Mouse (Mus musculus): ENCODE results near the gene Twf1.

Twf1 gene

GRCm38 (mm10) chr15:94589219-94590075, at the start of gene Twf1:
TSS of gene Twf1 (minus strand) at chr15:94589889.
- peak; percentile 99 for DNase-seq

- peak; percentile 42 for DNase-seq
Measured at GRCm38 (mm10) chr15:94639126-94639525, 49.4 kb upstream of the Twf1 start.

DNA sequence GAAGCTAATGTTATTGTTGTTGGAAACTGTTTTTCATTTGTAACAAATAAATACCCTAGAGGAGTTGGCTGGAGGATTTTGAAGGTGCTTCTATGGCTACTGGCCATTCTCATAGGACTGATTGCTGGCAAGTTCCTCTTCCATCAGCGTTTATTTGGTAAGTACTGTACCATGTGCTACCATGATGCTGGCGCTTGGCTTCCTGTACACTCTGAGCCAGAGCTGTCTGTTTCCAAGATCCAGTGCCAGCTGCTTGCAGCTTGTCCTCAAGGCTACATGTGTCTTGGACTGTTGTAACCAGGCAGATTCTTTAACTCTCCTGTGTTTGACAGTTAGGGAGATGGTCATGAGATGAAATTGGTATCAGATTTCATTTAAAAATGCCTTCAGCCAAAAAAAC, 48.5 kb upstream of the Twf1 start:
- no peak for DNase-seq

DNA sequence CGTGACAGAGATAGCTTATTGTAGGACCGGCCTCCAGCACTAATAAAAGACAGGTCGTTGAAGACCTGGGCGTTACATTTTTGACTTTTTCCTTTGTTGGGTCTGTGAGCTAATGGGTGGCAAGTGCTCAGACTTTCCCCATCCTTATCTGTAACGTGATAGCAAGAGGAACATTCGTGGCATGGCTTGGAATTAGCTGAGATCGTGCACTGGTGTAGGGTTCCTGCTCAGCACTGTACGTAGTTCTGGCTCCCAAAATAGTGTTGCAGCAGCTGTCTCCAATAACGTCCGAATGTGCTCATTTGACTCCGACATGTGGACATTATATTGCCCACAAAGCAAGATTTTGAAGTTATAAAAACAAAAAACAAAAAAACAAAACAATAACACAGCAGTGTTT, 44.8 kb upstream of the Twf1 start:
- no peak for DNase-seq

DNA sequence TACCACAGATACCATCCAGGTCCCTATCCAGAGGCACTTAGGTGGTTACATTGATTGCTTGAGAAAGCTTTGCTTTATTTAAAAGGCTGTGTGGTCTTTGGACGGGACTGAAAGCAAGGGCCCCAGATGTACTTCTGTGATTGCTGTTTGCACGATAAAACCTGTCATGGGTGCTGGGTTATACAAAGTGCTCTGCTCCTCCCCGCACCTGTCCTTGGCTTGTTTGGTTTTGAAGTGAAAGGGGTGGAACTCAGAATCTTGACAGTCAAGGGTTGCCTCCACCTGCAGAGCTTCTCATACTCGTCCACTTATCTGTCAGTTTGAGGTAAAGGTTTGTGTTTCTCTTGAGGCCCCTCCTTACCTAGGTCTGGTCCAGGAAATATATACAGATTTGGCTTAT, 40.9 kb upstream of the Twf1 start:
- no peak for DNase-seq

DNA sequence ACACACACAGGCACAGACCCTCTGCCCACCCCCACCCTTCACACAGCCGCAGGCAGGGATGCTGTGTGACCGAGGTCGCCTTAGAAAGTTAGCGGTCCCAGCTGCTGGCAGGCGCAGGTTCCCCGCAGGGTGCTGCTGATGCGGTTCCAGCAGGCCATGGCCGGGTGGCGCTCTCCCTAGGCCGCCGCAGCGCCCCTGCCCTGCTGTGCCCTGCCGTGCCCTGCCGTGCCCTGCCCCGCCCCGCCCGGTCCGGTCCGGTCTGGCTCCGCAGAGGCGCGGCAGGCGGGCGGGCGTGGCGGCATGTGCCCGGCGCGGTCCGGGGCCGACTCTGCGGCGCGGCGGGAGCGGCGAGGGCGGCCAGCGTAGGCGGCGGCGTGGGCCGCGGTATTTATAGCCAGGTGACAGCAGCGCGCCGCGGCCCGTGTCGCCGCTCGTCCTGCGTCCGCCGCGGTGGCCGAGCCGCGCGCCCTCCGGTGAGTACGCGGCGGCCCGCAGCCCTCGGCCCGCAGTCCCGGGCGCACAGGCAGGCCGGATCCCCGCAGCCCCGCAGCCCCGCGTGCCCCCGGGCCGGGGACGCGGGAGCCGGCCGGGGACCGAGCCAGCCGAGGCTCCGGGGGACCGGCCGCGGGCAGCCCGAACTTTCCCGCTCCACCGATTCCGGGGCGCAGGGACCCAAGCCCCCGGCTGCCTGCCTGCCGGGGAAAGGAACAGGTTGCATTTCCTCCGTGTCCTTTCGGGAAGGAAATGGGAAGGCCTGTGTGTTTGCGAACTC, 39.3 kb upstream of the Twf1 start, which contains the start of gene Tmem117:
Gene Tmem117 (plus strand): TSS at position 403 of the 772 bp plus-strand sequence.
- DNase-seq, result peak; percentile 74

DNA sequence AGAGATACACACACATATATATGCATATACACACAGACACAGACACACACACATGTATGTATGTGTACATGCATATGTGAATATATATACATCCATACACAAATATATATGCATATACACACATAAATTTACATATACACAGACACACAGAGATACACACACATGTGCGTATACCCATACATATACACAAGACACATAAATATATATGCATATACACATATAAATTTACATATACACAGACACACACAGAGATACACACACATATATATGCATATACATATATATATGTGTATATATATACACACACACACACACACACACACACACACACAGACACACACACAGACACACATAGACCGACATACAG, 38.8 kb upstream of the Twf1 start:
- DNase-seq, result no peak

GRCm38 (mm10) chr15:94620909-94621308, 31.2 kb upstream of the Twf1 start:
- no peak for DNase-seq

DNA sequence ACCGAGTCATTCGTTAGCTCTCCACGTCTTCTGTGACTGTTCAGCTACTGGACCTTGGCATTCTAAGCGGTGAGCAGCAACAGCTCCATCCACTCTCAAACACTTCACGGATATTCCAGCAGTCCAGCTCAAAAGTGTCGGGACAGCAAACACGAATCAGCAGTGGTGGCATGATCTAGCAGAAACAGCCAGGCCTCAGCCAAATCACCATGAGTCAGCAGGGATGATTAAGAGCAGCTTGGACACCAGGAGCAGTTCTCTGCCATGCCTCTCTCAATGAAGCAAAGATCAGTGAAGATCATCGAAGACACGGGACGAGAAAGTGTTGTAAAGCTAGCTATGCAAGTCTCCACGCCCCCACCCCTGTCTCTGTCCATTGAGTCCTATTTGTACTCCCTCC, 26.3 kb upstream of the Twf1 start:
- no peak for DNase-seq

- no peak for DNase-seq
Measured at GRCm38 (mm10) chr15:94607768-94608167, 18.1 kb upstream of the Twf1 start.

DNA sequence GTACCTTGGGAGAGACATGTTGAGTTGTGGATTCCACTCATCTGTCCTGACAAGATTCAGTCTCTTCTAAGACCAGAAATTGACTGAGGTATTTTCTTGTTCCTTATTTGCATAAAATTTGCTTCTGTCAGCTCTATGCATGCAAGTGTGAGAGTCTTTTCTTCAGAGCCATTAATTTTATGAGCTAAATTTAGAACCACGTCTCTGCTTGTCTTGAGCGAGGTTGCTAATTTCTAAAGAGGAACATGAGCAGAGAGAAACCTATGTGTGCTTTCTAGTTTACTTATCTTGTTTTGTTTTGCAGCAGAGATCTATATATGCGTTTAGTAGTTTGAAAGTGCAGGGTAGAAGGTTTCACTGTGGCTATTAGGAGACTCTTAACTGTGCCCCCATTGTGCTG, 12.8 kb upstream of the Twf1 start:
- DNase-seq, result no peak

DNA sequence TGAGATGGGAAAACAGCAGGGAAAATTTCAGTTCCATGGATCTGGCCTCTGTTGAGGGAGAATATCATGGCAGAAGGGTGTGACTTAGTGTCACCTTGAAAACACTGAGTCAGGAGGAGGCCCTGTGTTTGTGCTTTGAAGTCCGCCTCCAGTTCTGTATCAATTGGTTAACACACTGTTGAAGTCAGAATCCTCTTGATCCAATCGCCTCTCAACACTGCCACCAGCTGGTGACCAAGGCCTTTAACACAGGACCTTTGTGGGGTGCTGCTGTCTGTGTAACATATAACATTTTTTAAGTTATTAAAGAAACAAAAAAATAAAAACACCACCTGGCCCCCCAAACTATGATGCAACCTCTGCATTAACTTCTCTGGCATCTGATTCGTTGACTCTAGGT, 11.7 kb upstream of the Twf1 start:
- peak; percentile 68 for DNase-seq

DNA sequence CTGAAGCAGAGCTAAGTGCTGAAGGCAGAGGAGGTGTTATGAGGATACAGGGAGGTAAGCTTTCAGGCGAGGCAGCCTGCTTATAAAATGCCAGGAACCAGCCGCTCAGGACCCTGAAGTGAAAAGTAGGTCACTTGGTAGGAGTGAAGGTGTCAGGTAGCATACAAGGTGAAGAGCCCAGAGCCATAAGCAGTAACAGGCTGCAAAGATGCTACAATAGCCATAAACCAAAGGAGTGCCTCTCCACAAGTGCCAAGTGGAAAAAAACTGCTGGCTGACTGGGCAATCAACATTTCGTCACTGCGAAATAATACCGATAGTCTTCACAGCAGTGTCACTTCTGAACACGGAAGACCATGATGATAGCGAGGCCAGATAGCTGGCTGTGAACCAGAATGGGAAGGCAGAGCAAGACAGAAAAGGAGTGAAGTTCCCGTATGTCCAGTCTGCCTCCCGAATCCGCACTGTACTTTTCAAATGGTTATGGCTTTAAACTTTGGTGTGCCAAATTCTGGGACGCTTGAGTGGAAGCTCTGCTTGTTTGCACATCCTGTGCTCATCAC, 10.5 kb upstream of the Twf1 start:
- DNase-seq, result no peak

- DNase-seq, result peak; percentile 65
Measured at GRCm38 (mm10) chr15:94593586-94593985, 3.9 kb upstream of the Twf1 start.

DNA sequence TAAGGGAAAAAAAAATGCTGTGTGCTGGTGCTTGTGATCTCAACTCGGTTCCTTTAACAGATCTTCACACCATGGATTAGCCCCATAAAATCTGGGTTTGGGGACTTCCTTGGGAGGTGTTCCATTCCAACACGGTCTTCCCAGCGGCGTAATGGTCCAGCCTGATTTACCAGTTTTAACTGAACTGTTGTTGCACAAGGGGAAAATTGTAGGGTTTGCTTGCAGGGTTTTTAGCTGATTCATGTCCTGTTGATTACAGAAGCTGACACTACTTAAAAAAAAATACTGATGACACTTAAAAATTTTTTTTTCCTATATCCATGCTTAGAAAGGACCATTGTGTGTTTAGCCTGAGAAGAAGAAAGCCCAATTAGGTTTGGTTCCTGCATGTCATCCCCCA, 1.7 kb upstream of the Twf1 start:
- DNase-seq, result no peak

- DNase-seq, result no peak
Measured at GRCm38 (mm10) chr15:94590083-94590482, 394 bp upstream of the Twf1 start.

- no peak for DNase-seq
Measured at GRCm38 (mm10) chr15:94587826-94588715, 1.6 kb downstream of the Twf1 start.

- DNase-seq, result no peak
Measured at GRCm38 (mm10) chr15:94584738-94585137, 5.0 kb downstream of the Twf1 start.

GRCm38 (mm10) chr15:94583153-94583552, 6.5 kb downstream of the Twf1 start:
- DNase-seq, result no peak

DNA sequence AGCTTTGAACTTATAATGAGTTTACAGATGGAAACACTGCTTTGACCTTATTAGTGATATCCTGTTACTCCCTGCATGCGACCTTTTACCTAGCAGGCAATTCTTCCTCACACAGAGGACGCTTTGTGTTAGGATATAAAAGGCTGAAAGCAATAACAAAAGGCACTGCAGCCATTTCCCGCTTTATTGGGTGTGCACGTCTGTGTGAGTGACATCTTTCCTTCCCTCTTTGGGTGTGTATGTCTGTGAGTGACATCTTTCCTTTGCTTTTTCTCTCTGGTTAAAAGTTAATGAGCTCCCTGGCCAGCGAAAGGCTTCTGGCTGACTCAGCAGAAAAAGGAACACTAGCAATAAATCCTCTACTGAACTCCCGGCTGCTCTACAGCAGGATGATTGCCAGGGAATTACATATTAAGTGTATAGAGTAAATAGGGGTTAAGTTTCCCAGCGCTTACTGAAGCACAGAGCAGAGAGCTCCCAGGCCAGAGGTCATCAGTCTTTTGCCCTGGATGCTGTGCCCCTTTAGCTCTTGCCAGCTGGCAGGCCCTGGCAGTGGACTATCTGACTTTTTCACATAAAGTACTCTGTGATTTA, 7.6 kb downstream of the Twf1 start:
- DNase-seq, result peak; percentile 66

- DNase-seq, result no peak
Measured at GRCm38 (mm10) chr15:94574566-94575268, 15.0 kb downstream of the Twf1 start.

DNA sequence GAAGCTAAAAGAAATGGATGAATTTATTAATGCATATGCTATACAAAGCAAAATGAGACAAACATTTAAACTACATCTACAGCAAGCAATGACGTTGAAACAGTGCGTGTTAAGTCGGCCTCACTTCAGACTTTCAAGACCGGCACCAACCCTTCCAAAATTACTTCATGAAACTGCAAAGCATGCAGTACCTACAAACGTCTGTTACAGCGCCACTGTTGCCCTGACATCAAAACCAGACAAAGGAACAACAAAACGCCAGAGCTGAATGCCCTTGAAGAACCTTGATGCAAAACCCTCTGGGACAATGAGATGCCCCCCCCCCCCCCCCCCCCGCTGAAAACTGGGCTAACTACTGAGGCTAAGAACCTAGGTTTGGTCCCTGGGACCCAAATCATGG, 16.9 kb downstream of the Twf1 start:
- DNase-seq, result no peak

All from kidney, postnatal 14 days (tissue).